ENCODE assay signal across 22 mouse cellular contexts in genomic region chr12:80039150-80039549, GRCm38 (mm10).
"Had no signal": no experiment of that assay in that cellular context is flagged by ENCODE, and none has a peak within 500 bp of the region (broad histone marks: within the 10 kb centered on the region; RNA-seq: fewer than 3 reads in every experiment).

No protein-coding gene starts in this region.

- DNase-seq: kidney, adult 11 months; kidney, adult 8-10 months; kidney, postnatal 10 days; kidney, postnatal 36 days; layer of hippocampus, postnatal 36 days; midbrain, embryonic 14.5 days; right cerebral cortex, adult 18-20 months; right cerebral cortex, postnatal 14 days; right cerebral cortex, postnatal 4 days; thymus, adult 2 months; thymus, postnatal 14 days; thymus, postnatal 4 days had no signal

- H3K27ac ChIP-seq: kidney, embryonic 15.5 days; left cerebral cortex, adult 2 months; macrophage; neural tube, embryonic 12.5 days; neural tube, embryonic 15.5 days; stomach, postnatal 0 days had no signal

- H3K9ac ChIP-seq: kidney, embryonic 15.5 days; lung, embryonic 14.5 days; neural tube, embryonic 12.5 days; neural tube, embryonic 15.5 days had no signal

- H3K36me3 ChIP-seq: kidney, embryonic 15.5 days; neural tube, embryonic 12.5 days; neural tube, embryonic 15.5 days had no signal

- H3K4me2 ChIP-seq: kidney, embryonic 15.5 days; lung, embryonic 14.5 days; midbrain, embryonic 11.5 days; neural tube, embryonic 12.5 days; neural tube, embryonic 15.5 days had no signal

- H3K4me1 ChIP-seq: neural tube, embryonic 15.5 days had no signal

- ATAC-seq: lung, postnatal 0 days had no signal

- H3K4me3 ChIP-seq: kidney, embryonic 15.5 days; left cerebral cortex, adult 2 months; megakaryocyte, embryonic 14.5 days; neural tube, embryonic 12.5 days; neural tube, embryonic 15.5 days had no signal

- H3K27me3 ChIP-seq: kidney, embryonic 15.5 days; neural tube, embryonic 12.5 days; neural tube, embryonic 15.5 days had no signal

- H3K9me3 ChIP-seq: kidney, embryonic 15.5 days; megakaryocyte, embryonic 14.5 days; neural tube, embryonic 12.5 days; neural tube, embryonic 15.5 days had no signal
